Mouse (Mus musculus) E14TG2a.4 (cell line): ENCODE data around the gene Ehhadh.

Source experiments
- CTCF ChIP-seq: conservative IDR thresholded peaks from 2 replicates; pipeline ENCODE4 v1.5.1; 2014; ENCODE audit warnings: low read length
- POU5F1 ChIP-seq: IDR thresholded peaks from 2 replicates; pipeline ENCODE4 v1.6.1; 2014; ENCODE audit warnings: low read length, borderline replicate concordance

DNA sequence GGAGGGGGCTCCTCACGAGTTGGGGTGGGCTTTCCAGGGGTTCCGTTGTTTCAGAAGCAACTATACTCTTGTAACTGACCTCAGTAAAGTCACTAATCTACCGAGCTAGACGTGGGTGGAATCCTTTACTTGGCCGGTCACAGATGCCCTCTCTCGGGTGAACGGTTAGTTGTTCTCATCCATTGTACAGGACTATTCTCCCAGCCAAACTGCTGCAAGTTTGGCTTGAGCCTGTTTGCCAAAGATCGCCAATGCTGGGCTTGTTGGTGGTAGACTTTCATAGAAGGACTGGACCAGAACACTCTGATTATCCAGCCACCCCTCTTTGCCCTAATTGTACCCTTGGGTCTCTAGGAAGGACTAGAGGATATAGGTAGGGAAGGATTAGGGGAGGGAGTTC, 1.3 kb downstream of the Ehhadh start:
- no peak for TF ChIP-seq CTCF
- TF ChIP-seq POU5F1, result no peak
